Comparison of ENCODE assay signal across 8 mouse cellular contexts in the genomic region with DNA sequence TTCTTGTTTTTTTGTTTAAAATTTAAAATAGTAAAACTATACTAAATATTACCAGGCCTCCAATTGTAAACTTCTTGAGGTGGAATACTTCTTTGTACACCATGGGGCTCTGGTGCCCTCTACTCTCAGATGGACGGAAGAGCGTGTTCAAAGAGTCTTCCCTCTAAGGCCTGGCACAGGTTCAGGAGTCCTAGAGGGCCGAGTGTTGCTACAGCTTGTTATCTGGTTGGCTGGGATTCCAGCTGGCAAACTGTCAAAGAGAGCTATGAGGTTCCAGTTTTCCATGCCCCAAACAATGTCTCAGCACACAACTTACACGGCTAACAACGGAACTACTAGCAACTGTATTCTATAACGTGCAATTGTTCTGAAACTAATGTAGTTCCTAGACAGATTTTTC. TPM values are rescaled to one million over a fixed set of nuclear protein-coding genes. Genes with fewer than 3 reads are reported as not detected.
DNase-seq lines count a peak whose midpoint lies in the region; ATAC-seq and TF ChIP-seq lines count a peak whose summit lies in the region.

No protein-coding gene starts in this region.

- TF ChIP-seq EP300 in stomach, postnatal 0 days (optimal IDR thresholded peaks at IDR 0.05), result no peak

- WGBS in liver, adult 2 months, result 6% methylated on average over 6 of the region's 6 CpGs
- WGBS in liver, embryonic 12.5 days (ENCODE audit: insufficient replicate concordance), result 87% methylated on average over 6 of the region's 6 CpGs
- 27% methylated on average over 6 of the region's 6 CpGs for WGBS in forebrain, embryonic 16.5 days
- WGBS in stomach, postnatal 0 days, result 43% methylated on average over 6 of the region's 6 CpGs

- H3K27me3 ChIP-seq in liver, adult 2 months (ENCODE audit: control insufficient read depth, insufficient read depth, low read length), result no peaks in the 10 kb centered on the region
- H3K27me3 ChIP-seq in liver, embryonic 12.5 days (replicated peaks), result no peaks in the 10 kb centered on the region
- H3K27me3 ChIP-seq in forebrain, embryonic 16.5 days (replicated peaks; ENCODE audit: control insufficient read depth, insufficient read depth, low read length), result no peaks in the 10 kb centered on the region
- H3K27me3 ChIP-seq in stomach, postnatal 0 days (ENCODE audit: control insufficient read depth, insufficient read depth, low read length), result no peaks in the 10 kb centered on the region

- H3K4me2 ChIP-seq in liver, embryonic 12.5 days, result no peak overlapping the region
- H3K4me2 ChIP-seq in forebrain, embryonic 16.5 days (ENCODE audit: low read length), result no peak overlapping the region
- H3K4me2 ChIP-seq in stomach, postnatal 0 days (replicated peaks; ENCODE audit: low read depth), result no peak overlapping the region

- no peak for ATAC-seq in liver, embryonic 12.5 days
- peak; percentile 27; the same call in 1 of the 2 replicates for ATAC-seq in forebrain, embryonic 16.5 days
- ATAC-seq in stomach, postnatal 0 days (ENCODE audit: low FRiP score, low TSS enrichment), result peak; percentile 49; the same call in 1 of the 2 replicates

- H3K36me3 ChIP-seq in liver, adult 2 months (ENCODE audit: control insufficient read depth, insufficient read depth, low read length), result 0 out of 2 replicates have a peak, but pooled peaks cover 6% of the 10 kb centered on the region
- peaks cover 38% of the 10 kb centered on the region for H3K36me3 ChIP-seq in liver, embryonic 12.5 days
- H3K36me3 ChIP-seq in forebrain, embryonic 16.5 days (ENCODE audit: control insufficient read depth, insufficient read depth), result peaks cover 3% of the 10 kb centered on the region; the same call in 1 of the 2 replicates
- H3K36me3 ChIP-seq in stomach, postnatal 0 days (ENCODE audit: control insufficient read depth, insufficient read depth, low read length), result peaks cover 2% of the 10 kb centered on the region; the same call in 1 of the 2 replicates

- peaks cover 10% of the 10 kb centered on the region; the same call in 1 of the 2 replicates for H3K4me1 ChIP-seq in liver, adult 2 months (ENCODE audit: control insufficient read depth, insufficient read depth, low read length)
- H3K4me1 ChIP-seq in liver, embryonic 12.5 days, result no peaks in the 10 kb centered on the region
- H3K4me1 ChIP-seq in forebrain, embryonic 16.5 days (replicated peaks; ENCODE audit: control insufficient read depth, insufficient read depth, low read length), result peaks cover 3% of the 10 kb centered on the region; the same call in 1 of the 2 replicates
- H3K4me1 ChIP-seq in stomach, postnatal 0 days (replicated peaks; ENCODE audit: control insufficient read depth, insufficient read depth), result no peaks in the 10 kb centered on the region

- no peaks in the 10 kb centered on the region for H3K9me3 ChIP-seq in liver, embryonic 12.5 days (replicated peaks)
- no peaks in the 10 kb centered on the region for H3K9me3 ChIP-seq in forebrain, embryonic 16.5 days (ENCODE audit: control insufficient read depth, low read length)
- H3K9me3 ChIP-seq in stomach, postnatal 0 days (ENCODE audit: control insufficient read depth, low read length), result no peaks in the 10 kb centered on the region

- no peak overlapping the region for H3K4me3 ChIP-seq in liver, adult 2 months (ENCODE audit: insufficient read depth, low read depth, low read length)
- no peak overlapping the region for H3K4me3 ChIP-seq in liver, embryonic 12.5 days
- no peak overlapping the region for H3K4me3 ChIP-seq in forebrain, embryonic 16.5 days (replicated peaks; ENCODE audit: low read length)
- H3K4me3 ChIP-seq in stomach, postnatal 0 days (ENCODE audit: low read depth, low read length), result no peak overlapping the region

- DNase-seq in liver, adult 2 months (ENCODE audit: extremely low read depth, low read depth, low spot score), result peak; percentile 92
- DNase-seq in adrenal gland, adult 2 months, result peak; percentile 83
- peak; percentile 55 to 58 for DNase-seq in kidney, adult 8-10 months
- DNase-seq in stomach, postnatal 0 days (ENCODE audit: low spot score), result peak; percentile 48
- DNase-seq in embryo, embryonic 9.5 days (ENCODE audit: extremely low spot score), result no peak
- DNase-seq in frontal cortex, postnatal 25 days (ENCODE audit: low spot score in 2 of 2), result no peak

- no peak for TF ChIP-seq CTCF in liver, adult 2 months (IDR thresholded peaks at IDR 0.05; ENCODE audit: low read depth, low read length)
- TF ChIP-seq CTCF in stomach, postnatal 0 days (IDR thresholded peaks at IDR 0.05; ENCODE audit: low read depth), result no peak

- no peak for TF ChIP-seq POLR2A in liver, adult 2 months (IDR thresholded peaks at IDR 0.05; ENCODE audit: extremely low read depth, insufficient read depth, low read length)

- no peak overlapping the region for H3K27ac ChIP-seq in liver, adult 2 months (replicated peaks; ENCODE audit: insufficient read depth, low read depth, low read length)
- H3K27ac ChIP-seq in liver, embryonic 12.5 days, result no peak overlapping the region
- no peak overlapping the region for H3K27ac ChIP-seq in forebrain, embryonic 16.5 days (ENCODE audit: low read length)
- no peak overlapping the region for H3K27ac ChIP-seq in stomach, postnatal 0 days (replicated peaks)

- no peak overlapping the region for H3K9ac ChIP-seq in liver, adult 2 months (ENCODE audit: low read depth, low read length)
- H3K9ac ChIP-seq in liver, embryonic 12.5 days, result no peak overlapping the region
- H3K9ac ChIP-seq in forebrain, embryonic 16.5 days (replicated peaks; ENCODE audit: low read depth, low read length), result no peak overlapping the region
- no peak overlapping the region for H3K9ac ChIP-seq in stomach, postnatal 0 days (ENCODE audit: low read length)

- H3K79me2 ChIP-seq in liver, adult 2 months (ENCODE audit: control insufficient read depth, insufficient read depth, low read length), result peaks cover 8% of the 10 kb centered on the region; the same call in 1 of the 2 replicates

RNA-seq across cellular contexts. Expression of gene Tet2, which starts 28.8 kb away (rescaled TPM):
- total RNA-seq in liver, adult 2 months (2014; rRNA removed), result 12.1 and 12.3 TPM in 2 replicates
- polyA plus RNA-seq in liver, adult 2 months (2012; rRNA removed), result 5.8 and 8.2 TPM in 2 replicates
- 5.1 TPM in 2 replicates for polyA plus RNA-seq in liver, embryonic 12.5 days (2016; fragmentation: Nextera tagmentation; extraction: Ambion mirVana)
- 10 to 100 TPM; 28.4 to 35.9 TPM for total RNA-seq in adrenal gland, adult 2 months (2021)
- 9.4 and 10.5 TPM in 2 replicates for polyA plus RNA-seq in adrenal gland, adult 2 months (2012; rRNA removed)
- 17.1 and 24.0 TPM in 2 replicates for polyA plus RNA-seq in forebrain, embryonic 16.5 days (2015; fragmentation: Nextera tagmentation; extraction: Ambion mirVana)
- 11.2 and 12.9 TPM in 2 replicates for polyA plus RNA-seq in stomach, postnatal 0 days (2015; fragmentation: Nextera tagmentation; extraction: Ambion mirVana)

Comparison
In these comparisons a context has a peak if more than half of its experiments do, and no peak if none do; other contexts are left out.
1. DNase-seq: peak in liver, adult 2 months (single experiment), adrenal gland, adult 2 months (single experiment), kidney, adult 8-10 months (2 of 2) and stomach, postnatal 0 days (single experiment); none in embryo, embryonic 9.5 days (single experiment) and frontal cortex, postnatal 25 days (0 of 2).